Mouse (Mus musculus): ENCODE measurements around the gene Zfp763.

GRCm38 (mm10) chr17:32992699-32993474, 40.3 kb downstream of the Zfp763 start, which contains the start of gene Zfp952:
- TF ChIP-seq CTCF (IDR thresholded peaks at IDR 0.05; ENCODE audit: borderline replicate concordance, insufficient read depth, low read depth, low read length) (no peak), POLR2A (IDR thresholded peaks at IDR 0.05; ENCODE audit: borderline replicate concordance, insufficient read depth, low read length) (peak; percentile 64; the same call in 1 of the 2 replicates)

Measured in cerebellum, adult 2 months (tissue).